Mouse (Mus musculus): ENCODE measurements around the gene Abcg5.

- no peak for TF ChIP-seq CHD2 (IDR thresholded peaks at IDR 0.05; ENCODE audit: low read length)
- no peak for TF ChIP-seq CTCF (conservative IDR thresholded peaks at IDR 0.05 in 1 of 2, IDR thresholded peaks at IDR 0.05 in 1 of 2; ENCODE audit: low read depth in 2 of 2, low read length in 2 of 2)
- no peak for TF ChIP-seq ZC3H11A (IDR thresholded peaks at IDR 0.05; ENCODE audit: low read depth, low read length)
- no peak for TF ChIP-seq POLR2A (IDR thresholded peaks at IDR 0.05; ENCODE audit: low read depth, low read length)
- TF ChIP-seq E2F4 (IDR thresholded peaks at IDR 0.05; ENCODE audit: insufficient replicate concordance, low read depth, low read length), result no peak
- TF ChIP-seq EP300 (IDR thresholded peaks at IDR 0.05; ENCODE audit: low read length), result no peak
- TF ChIP-seq MAFK (IDR thresholded peaks at IDR 0.05; ENCODE audit: insufficient replicate concordance, low read length), result no peak
- TF ChIP-seq HCFC1 (IDR thresholded peaks at IDR 0.05; ENCODE audit: low read depth, low read length), result no peak
- no peak for TF ChIP-seq TBP (conservative IDR thresholded peaks at IDR 0.05; ENCODE audit: low read depth, low read length)
- TF ChIP-seq ZNF384 (IDR thresholded peaks at IDR 0.05; ENCODE audit: low read depth, low read length), result no peak
- TF ChIP-seq MAX (IDR thresholded peaks at IDR 0.05; ENCODE audit: low read length), result no peak
- TF ChIP-seq JUND (conservative IDR thresholded peaks at IDR 0.05; ENCODE audit: low read depth, low read length), result no peak
- TF ChIP-seq POLR2AphosphoS2 (IDR thresholded peaks at IDR 0.05; ENCODE audit: low read depth, low read length), result no peak
- TF ChIP-seq TCF12 (IDR thresholded peaks at IDR 0.05; ENCODE audit: low read depth, low read length), result no peak
Measured at GRCm38 (mm10) chr17:84729140-84729539, 46.3 kb upstream of the Abcg5 start.
